Mouse (Mus musculus) megakaryocyte-erythroid progenitor cell, adult 5-6 weeks (primary cell): ENCODE results near the gene Myl4. TPM values are rescaled to one million over a fixed set of nuclear protein-coding genes. Genes with fewer than 3 reads are reported as not detected.
A peak's percentile ranks its signal among the peaks of the same experiment; 100 is the strongest.

Experiments
- ATAC-seq: replicated peaks from 2 replicates; pipeline ENCODE4 v1.8.0; 2016; ENCODE audit warnings: mild to moderate bottlenecking, inconsistent platforms; ENCODE audit not compliant: severe bottlenecking, poor library complexity, low FRiP score, low TSS enrichment
- total RNA-seq, 2 experiments: library from RNA; stranded (forward) in 1 of 2; stranded (reverse) in 1 of 2; fragments of 200-1000, 215-1000 nt in 1 of 2; fragments of >200 nt in 1 of 2; fragmentation: Nextera tagmentation in 1 of 2; gene quantifications; 2 replicates each; pipeline ENCODE4 v1.2.3; 2014 to 2017

Gene Myl4
- total RNA-seq (2014; fragmentation: Nextera tagmentation) (1.4 and 2.5 TPM in 2 replicates), total RNA-seq (2017) (not detected in 2 replicates)

DNA sequence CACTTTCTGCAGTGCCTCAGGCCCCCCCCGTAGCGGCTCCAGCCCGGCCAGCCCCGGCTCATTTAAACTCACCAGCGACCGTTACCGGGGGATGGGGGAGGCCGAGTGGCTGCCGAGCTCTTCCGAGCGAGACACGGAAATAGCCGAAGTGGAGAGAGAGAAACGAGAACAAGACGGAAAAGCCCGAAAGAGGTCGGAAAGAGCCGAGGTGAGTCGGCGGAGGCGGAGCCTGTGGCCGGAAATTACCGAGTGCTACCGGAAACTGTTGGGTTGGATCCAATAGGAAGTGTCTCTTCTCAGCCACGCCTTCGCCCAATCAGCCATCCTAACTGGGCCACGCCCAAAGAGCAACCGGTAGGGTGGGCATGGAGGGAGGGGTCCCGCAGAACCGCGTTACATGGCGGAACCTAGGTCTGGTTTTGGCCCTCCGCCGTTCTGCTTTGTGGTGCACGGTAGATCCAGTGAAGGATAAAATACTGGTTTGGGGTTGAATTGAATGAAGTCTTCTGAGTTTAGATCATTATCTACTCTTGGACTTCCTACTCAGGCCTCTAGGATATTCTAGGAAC, at the start of gene Myl4, which contains the start of gene Cdc27:
Gene Myl4 (plus strand): TSS at position 258 of the 569 bp plus-strand sequence.
Gene Cdc27 (minus strand): TSS at position 215 of the 569 bp plus-strand sequence.
- ATAC-seq, result peak; percentile 88

DNA sequence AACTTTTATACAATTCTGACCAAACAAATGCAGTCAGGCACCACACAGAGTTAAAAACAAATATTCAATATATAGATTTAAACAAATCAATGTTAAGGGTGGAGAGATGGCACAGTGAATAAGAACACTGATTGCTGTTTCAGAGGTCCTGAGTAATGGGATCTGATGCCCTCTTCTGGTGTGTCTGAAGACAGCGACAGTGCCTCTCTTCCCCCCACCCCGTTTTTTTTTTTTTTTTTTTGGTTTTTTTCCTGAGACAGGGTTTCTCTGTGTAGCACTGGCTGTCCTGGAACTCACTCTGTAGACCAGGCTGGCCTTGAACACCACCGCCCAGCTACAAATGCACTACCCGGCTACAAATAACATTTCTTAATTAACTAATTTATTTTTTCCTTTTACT, 42.0 kb upstream of the Myl4 start:
- no peak for ATAC-seq

DNA sequence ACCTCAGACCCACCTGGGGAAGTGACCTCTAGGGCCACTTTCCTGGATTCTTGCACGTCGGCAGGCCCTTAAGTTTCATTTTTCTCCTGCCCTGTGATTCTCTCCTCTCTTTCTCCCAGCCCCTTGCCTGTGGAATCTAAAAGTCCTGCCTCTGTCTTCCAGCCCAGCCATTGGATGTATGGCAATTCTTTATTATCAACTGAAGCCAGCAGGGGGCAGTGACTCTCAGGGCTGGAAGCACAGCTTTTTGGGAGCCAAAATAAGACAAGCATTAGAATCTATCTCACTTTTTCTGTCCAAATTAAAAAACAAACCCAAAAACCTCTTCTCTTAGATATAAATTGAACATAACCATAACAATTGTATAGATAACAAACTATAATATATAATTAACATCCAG, 39.9 kb upstream of the Myl4 start:
- ATAC-seq, result peak; percentile 73; the same call in 1 of the 2 replicates

DNA sequence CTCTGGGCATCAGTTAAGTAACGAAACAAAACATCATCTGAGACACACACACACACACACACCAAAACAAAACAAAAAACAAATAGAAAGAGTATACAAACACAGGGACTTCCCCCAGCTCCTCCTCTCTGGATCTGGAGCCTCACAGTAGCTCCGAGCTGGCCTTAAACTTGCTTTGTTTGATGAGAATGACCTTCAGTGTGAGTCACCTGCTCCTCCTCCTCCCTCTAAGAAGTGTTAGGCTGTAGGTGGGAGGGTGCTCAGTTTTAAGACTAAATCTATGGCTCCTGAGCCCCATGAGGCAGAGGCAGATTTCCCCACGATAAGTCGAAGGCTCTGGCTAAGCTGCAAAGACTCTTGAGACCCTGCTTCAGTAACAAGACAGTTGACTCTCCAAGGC, 38.0 kb upstream of the Myl4 start:
- no peak for ATAC-seq

DNA sequence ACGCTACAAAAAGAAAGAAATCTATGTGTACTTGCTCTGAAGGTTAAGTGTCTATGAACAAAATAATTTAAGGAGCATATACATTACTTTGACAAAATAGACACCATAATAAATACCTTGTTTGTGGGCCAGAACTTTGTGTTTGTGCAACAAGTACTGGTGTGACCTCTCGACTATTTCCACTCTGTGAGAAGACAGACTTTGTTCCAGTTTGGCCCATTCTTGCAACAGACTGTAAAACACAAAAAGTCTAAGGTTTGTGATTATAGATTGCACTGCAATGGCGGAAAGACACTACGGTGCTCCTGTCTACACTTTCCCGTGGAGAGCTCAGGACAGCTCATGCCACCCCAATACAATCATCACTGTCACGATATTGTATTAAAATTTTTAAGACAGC, 24.5 kb upstream of the Myl4 start:
- no peak for ATAC-seq

DNA sequence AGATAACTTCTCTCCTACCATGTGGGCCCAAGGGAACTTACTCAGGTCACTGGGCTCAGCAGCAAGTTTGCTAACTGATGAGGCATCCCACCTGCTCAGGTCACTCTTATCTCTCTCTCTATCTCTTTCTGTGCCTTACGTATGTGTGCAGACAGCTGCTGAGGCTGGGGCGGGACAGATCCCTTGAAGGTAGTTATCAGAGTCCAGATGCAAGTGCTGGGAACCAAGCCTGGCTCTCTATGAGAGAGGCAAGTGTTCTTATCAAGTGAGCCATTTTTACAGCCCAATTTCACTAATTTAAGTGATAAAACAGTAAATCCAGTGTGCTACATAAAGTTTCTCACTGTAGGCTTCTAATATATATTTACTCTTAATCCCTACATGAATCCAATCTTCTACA, 13.6 kb upstream of the Myl4 start:
- ATAC-seq, result peak; percentile 94

DNA sequence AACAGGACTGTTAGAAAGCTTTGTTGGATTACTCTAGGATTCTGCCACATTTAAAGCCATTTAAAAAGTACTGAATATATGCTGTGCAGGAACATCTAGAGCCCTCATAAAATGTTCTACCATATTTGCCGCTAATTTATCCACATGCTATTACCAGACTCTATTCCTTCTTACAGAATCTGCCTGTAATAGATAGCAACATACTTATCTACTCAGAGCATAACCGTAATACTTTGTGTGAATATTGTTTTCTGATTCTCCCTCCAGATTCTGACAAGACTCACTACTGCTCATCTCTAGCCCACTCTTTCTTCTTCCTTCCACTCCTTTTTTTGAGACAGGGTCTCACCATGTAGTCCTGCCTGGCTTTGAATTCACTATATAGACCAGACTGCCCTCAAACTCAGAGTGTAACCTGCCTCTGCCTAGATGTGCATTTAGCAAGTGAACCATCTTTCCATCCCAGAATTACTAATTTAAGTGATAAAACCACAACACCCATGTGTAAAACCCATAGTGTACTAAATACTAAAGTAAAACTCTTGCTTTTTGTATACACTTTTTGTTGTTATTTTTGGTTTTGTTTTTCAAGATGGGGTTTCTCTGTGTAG, 12.4 kb upstream of the Myl4 start:
- peak; percentile 56; the same call in 1 of the 2 replicates for ATAC-seq

DNA sequence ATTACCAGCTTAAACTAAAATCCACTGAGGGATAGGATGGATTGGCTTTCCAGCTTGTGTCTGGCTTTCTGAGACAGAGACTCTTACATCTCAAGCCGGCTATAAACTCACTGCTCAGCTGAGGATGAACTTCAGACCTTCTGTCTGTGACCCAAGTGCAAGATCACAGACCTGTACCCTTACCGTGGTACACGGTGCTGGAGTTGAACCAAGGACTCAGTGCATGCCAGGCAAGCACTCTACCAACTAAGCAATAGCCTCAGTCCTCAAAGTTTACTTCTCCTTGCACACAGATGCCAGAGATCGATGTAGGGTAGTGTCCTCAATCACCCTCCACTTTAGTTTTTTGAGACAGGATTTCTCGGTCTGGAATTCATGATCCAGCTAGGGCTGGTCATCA, 10.7 kb upstream of the Myl4 start:
- ATAC-seq, result no peak

DNA sequence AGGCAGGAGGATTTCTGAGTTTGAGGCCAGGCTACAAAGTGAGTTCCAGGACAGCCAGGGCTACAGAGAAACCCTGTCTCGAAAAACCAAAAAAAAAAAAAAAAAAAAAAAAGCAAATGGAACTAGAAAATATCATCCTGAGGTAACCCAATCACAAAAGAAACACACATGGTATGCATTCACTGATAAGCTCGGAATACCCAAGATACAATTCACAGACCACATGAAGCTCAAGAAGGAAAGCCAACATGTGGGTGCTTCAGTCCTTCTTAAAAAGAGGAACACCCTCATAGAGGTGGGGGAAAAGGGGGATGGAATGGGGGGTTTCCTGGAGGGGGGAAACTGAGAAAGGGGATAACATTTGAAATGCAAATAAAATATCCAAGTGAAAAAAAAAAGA, 7.1 kb upstream of the Myl4 start:
- peak; percentile 49; the same call in 1 of the 2 replicates for ATAC-seq

DNA sequence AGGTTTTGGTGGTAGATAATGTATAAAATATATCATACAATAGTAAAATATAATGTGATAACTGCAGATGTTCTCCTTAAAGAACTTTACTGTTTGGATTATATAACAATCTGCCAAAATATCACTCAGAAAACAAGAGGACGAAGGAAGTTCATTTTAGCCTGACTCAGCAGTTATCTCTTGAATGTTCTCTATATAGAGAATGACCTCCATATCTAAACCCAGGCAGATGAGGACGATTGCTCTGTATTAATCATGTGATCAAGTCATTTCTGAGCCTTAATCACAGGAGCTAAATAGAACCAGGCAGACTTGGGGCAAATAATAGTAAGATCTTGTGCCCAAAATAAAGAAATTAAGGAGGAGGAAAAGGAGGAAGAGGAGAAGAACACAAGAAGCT, 6.0 kb upstream of the Myl4 start:
- ATAC-seq, result peak; percentile 24; the same call in 1 of the 2 replicates

DNA sequence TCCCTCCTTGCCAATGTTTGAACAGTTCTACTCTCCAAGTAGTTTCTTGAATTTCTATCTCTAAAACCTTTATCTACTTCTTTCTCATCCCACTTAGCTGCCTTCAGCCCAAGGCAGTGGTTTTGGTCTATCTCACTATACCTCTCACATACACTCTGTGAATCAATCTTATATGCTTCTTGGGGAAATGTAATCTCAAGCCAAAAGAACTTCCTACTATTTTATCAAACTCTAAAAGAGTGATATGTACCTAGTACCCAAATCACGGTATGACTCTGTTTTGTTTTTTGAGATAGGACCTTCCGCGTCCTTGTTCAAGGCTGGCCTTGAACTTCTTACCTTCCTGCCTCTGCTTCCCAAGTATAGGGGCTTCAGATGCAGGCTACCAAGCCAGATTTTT, 3.0 kb upstream of the Myl4 start:
- ATAC-seq, result no peak

DNA sequence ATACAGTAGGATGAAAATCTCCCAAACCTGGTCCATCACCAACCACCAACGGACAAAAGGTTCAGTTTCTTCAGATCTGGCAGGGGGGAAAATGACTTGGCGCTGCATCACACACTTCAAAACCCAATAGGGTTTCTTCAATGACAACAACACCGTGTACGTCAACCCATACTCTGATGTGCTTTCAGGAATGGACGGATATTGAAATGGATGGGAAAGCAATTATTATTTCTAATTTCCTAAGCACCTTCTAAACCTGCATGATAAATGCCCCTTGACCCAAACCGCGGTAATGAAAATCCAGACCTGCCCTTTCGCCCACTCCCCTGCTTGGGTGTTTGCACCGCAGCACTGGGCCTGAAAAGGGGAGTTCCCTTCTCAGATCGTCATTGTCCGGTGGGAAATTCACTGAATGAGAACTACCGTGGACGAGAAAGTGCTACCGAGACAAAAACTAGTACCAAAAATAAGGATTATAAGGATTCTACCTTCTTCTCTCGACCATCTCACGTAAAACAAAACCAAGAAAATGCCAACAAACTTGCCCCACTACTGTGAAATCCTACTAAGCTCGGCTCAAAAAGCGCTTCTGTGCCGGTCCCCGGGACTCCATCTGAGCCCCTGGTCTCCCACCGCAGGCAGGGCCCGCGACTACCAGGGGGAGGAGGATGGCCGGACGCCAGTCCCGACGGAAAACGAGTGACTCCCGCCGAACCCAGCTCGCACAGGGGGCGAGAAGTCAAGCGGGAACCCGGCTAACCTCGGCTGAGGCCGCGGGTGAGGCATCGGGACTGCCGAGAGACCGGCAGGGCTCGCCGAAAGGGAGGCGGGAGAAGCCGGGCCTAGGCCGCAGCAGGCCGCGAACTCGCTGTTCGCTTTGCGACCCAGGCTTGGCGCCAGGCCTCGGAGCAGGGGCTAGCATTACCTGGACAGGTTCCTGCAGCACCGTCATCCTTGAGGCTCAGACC, 741 bp upstream of the Myl4 start:
- ATAC-seq, result peak; percentile 64

DNA sequence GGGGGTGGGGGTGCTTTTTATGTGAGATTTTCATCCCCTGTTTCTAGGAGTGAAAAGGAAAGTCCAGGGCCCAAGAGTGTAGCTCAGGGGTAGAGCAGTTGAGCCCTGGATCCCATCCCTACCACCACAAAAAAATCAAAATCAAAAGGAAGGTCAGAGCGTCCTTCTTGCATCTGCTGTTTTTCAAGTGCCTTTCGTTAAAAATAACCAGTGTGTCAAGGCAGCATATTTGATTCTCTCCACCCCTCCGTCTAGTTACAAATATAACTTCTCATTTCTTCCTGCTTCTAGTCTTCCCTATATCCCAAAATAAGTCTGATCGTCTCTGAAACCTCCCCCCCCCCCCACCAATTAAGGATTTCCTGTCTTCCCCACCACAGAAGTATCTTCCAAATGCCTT, 7.6 kb downstream of the Myl4 start:
- ATAC-seq, result no peak

DNA sequence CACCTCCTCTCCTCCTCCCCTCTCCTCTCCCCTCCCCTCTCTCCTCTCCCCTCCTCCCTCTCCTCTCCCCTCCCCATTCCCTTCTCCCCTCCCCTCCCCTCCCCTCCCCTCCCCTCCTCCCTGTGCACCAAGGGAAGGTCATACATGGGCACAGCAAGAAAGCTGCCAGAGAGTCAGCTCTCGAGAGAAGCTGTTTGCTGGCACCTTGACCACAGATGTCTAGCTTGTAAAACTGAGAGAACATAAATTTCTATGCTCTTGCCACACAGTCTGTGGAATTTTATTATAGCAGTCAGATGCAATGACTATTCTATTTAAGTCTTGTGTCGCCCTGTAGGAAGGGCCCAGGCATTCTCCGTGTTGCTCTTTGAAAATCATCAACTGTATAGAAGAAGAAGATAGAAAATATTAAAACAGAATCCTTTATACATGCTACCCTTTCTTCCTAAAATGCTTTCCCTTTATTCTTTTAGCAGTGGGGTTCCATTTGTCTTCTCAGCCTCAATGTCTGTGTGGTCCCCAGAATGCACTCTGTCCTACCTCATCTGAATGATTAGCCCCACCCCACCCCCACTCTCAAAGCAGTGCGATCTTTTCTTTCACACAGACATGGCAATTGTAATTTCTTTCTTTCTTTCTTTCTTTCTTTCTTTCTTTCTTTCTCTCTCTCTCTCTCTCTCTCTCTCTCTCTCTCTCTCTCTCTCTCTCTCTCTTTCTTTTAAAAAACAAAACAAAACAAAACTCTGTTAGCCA, 8.4 kb downstream of the Myl4 start:
- ATAC-seq, result no peak

DNA sequence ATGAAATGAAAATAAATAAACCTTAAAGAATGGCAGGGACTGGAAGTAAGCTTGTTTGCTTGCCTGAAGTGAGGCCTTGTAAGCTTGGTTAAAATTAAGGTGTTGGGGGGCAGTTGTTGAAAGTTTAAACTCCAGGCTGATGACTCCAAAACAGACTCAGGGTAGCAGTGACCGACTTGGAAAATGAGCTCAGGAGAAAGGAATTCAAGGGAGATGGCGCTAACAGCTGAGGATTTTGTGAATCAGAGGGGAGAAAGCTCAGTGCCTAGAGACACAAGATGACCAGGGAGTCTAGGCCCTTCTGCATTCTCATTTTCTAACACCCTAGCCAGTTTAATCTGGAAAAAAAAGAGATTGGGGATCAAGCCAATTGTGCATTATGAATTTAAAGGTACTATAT, 10.5 kb downstream of the Myl4 start:
- no peak for ATAC-seq

DNA sequence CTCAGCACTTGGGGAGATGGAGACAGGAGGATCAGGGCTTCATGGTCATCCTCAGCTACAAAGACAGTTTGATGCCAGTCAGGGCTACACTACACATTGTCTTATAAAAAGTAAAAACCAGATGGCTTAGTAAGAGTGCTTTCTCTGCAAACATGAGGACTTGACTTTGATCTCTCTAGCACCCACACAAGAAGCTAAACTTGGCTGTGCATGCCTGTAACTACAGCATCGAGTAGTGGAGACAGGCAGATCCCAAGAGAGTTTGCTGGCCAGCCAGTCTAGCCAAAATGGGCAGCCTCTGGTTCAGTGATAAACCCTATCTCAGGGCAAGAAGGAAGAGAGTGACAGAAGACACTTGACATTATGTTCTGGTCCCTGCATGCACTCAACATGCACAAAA, 13.0 kb downstream of the Myl4 start:
- ATAC-seq, result no peak

DNA sequence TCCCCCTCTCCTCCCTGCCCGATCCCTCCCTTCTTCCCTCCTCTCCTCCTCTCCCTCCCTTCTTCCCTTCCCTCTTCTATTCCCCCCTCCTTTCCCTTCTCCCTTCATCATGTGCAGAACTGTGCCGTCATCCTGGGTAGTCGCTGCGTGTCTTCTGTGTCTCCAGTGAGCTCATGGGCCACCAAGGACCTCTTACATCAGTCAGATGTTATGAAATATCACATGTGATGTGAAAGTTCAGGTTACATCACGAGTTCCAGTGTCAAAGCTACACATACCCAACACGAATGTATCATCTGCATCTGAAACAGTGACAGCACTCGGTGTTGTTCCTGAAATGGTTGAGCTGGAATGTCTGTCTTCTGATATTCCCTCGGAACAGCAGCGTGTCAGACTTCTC, 14.7 kb downstream of the Myl4 start:
- no peak for ATAC-seq

DNA sequence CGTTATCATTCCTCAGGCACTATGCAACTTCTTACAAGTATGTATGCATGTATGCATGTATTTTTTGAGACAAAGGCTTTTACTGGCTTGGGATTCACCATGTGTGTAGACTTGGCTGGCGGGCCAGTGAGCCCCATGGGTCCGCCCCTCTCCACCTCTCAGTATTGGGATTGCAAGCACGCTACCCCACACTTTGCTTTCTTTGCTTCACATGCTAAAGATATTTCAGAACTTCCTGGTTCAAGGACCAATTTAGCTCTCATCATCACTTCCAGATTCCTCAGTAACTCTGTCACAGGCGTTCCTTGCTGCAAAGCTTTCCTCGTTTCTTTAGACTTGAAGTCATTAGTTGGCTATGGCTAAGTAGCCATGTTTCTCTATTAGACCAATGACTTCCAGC, 15.6 kb downstream of the Myl4 start:
- no peak for ATAC-seq

DNA sequence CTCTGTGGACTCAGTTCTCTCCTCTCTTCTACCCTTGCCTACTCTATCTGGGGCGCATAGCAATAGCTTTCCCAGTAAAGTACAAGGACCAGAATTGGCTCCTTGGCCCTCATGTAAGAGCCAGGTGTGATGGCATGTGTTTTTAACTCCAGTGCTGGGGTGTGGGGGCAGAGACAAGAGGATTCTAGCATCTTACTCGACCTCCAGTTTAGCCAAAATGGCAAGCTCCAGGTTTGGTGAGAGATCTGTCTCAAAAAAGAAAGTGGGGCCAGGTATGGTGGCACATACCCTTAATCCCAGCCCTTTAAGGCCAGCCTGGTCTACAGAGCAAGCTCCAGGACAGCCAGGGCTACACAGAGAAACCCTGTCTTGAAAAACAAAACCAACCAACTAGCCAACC, 16.3 kb downstream of the Myl4 start:
- no peak for ATAC-seq

DNA sequence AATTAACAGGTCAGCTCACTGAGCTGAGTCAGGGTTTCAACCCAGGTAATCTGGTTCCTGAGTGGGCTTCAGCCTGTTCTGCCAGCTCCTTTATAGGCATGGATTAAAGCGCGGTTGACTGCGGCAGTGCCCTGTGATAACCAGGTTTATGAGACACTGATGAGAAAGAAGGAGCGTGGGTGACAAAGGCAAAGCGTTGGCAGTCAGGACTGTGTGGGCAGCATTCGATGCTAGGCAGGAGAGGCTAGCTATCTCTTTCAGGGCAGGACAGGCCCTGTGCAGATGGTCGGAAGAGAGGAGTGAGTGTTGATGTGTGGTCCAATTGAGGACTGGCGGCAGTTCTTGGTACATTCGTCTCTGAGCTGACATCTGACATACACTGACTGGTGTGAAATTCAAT, 17.3 kb downstream of the Myl4 start:
- no peak for ATAC-seq
